Mouse (Mus musculus) lung, embryonic 14.5 days (tissue): ENCODE results near the gene Bik. TPM values are rescaled to one million over a fixed set of nuclear protein-coding genes. Genes with fewer than 3 reads are reported as not detected.
A peak's percentile ranks its signal among the peaks of the same experiment; 100 is the strongest.

Source experiments
- ATAC-seq: fragments of 200-750 bp; cut with Nextera tagmentation; 2 replicates; pipeline ENCODE4 v1.8.0; 2017; ENCODE audit warnings: mild to moderate bottlenecking, moderate TSS enrichment, moderate library complexity; ENCODE audit not compliant: insufficient read depth
- DNase-seq: peaks from one replicate; pipeline ENCODE4 v3.0.0-alpha.2; 2015
- H3K27ac ChIP-seq: fragments of 300-500 bp; sonication (generic); 2 replicates; pipeline ENCODE4 v1.5.1; 2014; ENCODE audit warnings: low read depth, mild to moderate bottlenecking, moderate library complexity
- H3K27me3 ChIP-seq: fragments of 300-500 bp; sonication (generic); 2 replicates; pipeline ENCODE4 v1.6.1; 2014; ENCODE audit warnings: low read length, control low read depth; ENCODE audit not compliant: insufficient read depth
- H3K36me3 ChIP-seq: fragments of 300-500 bp; sonication (generic); 2 replicates; pipeline ENCODE4 v1.6.1; 2014; ENCODE audit warnings: control low read depth; ENCODE audit not compliant: insufficient read depth
- H3K4me1 ChIP-seq: fragments of 300-500 bp; sonication (generic); 2 replicates; pipeline ENCODE4 v1.6.1; 2014; ENCODE audit warnings: antibody characterized with exemption, control low read depth; ENCODE audit not compliant: insufficient read depth
- H3K4me2 ChIP-seq: fragments of 300-500 bp; sonication (generic); 2 replicates; pipeline ENCODE4 v1.6.1; 2014; ENCODE audit warnings: mild to moderate bottlenecking
- H3K4me3 ChIP-seq: fragments of 300-500 bp; sonication (generic); 2 replicates; pipeline ENCODE4 v1.5.1; 2014; ENCODE audit warnings: low read depth, low read length
- H3K9ac ChIP-seq: fragments of 300-500 bp; sonication (generic); 2 replicates; pipeline ENCODE4 v1.6.1; 2014
- H3K9me3 ChIP-seq: fragments of 300-500 bp; sonication (generic); 2 replicates; pipeline ENCODE4 v1.6.1; 2016; ENCODE audit warnings: low read depth, low read length, control low read depth
- CTCF ChIP-seq: IDR thresholded peaks from 2 replicates; pipeline ENCODE4 v1.5.1; 2016; ENCODE audit warnings: antibody characterized with exemption, low read depth
- WGBS: fragments of 180-500 bp; shearing (Covaris S2); extraction: QIAGEN DNeasy Blood & Tissue Kit; methylation state at CpG from one replicate; pipeline ENCODE4 v1.1.7; 2014; 5-methylcytosine and 5-hydroxymethylcytosine counted together
- polyA plus RNA-seq: library from polyadenylated mRNA; unstranded; fragments of >200 nt; fragmentation: Nextera tagmentation; extraction: Ambion mirVana; gene quantifications from 2 replicates; pipeline ENCODE4 v1.2.1, GENCODE M21; 2014

The Bik gene
- polyA plus RNA-seq, 1 experiment from 2014 or later = 12.1 TPM

DNA sequence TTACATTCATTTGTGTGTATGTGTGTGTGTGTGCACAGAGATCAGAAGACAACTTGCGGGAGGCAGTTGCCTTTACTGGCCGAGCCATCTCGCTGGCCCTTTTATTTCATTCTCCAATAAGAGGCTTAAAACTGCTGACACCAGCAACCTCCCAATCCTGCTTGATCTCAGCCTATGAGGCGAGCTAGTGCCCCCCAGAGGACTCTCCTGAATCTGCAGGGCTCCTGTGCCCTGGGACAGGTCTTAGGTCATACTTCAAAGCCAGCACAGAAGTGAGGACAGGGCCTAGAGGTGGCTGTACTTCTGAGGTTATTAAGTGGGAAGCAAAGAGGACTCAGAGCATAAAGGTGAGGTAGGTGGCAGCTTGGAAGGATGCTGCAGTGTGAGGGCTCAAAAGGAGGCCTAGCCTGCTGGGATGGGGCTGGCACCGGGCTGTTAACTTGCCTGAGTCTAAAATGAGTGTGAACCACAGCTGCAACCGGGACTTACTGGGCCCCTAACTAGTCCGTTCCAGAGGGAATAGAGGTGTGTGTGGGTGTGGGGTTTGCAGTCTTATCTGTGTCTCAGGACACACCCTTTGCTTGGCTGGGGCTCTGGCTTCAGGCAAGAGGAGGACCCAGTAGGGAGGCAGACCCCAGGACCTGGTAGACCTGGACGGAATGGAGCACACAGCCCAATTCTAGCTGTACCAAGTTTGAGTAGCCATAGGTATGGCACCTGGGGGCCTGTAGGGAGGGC lies 56.9 kb downstream of the Bik start:
- peaks cover 95% of the 10 kb centered on the region for H3K36me3 ChIP-seq
- H3K27ac ChIP-seq = no peak overlapping the region
- DNase-seq (peak; percentile 53), ATAC-seq (no peak)
- 79% methylated on average over 8 of the region's 8 CpGs for WGBS
- no peak overlapping the region for H3K4me2 ChIP-seq
- no peaks in the 10 kb centered on the region for H3K4me1 ChIP-seq
- H3K9me3 ChIP-seq = no peaks in the 10 kb centered on the region
- no peaks in the 10 kb centered on the region for H3K27me3 ChIP-seq
- H3K4me3 ChIP-seq = no peak overlapping the region
- H3K9ac ChIP-seq = no peak overlapping the region
- peak; percentile 49 for TF ChIP-seq CTCF

DNA sequence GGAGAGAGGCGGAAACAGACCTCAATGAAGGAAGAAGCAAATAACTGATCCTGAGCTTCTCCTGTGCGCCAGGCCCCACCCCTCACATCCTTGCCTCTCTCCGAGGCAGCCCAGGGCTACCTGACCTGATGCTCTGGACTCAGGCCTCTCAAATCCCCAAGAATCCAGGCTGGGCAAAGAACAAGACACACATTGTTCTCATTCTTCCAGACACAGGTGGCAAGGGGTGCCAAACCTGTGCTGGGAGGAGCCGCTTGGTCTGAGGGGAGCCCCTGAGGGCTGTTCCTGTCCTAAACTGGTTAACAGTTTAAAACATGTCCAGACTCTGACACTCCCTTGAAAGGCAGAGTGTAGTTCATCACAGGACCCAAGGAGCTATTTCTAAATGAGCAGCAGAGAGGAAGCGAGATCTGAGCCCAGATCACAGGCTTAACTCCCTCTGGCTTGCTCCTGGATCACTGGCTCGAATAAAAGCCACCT lies 58.1 kb downstream of the Bik start:
- no peaks in the 10 kb centered on the region for H3K4me1 ChIP-seq
- TF ChIP-seq CTCF = no peak
- H3K4me3 ChIP-seq = no peak overlapping the region
- H3K36me3 ChIP-seq = peaks cover 84% of the 10 kb centered on the region
- ATAC-seq = no peak
- H3K27me3 ChIP-seq = no peaks in the 10 kb centered on the region
- no peaks in the 10 kb centered on the region for H3K9me3 ChIP-seq
- no peak overlapping the region for H3K4me2 ChIP-seq
- DNase-seq = no peak
- no peak overlapping the region for H3K27ac ChIP-seq
- WGBS = 84% methylated on average over 6 of the region's 6 CpGs
- no peak overlapping the region for H3K9ac ChIP-seq

DNA sequence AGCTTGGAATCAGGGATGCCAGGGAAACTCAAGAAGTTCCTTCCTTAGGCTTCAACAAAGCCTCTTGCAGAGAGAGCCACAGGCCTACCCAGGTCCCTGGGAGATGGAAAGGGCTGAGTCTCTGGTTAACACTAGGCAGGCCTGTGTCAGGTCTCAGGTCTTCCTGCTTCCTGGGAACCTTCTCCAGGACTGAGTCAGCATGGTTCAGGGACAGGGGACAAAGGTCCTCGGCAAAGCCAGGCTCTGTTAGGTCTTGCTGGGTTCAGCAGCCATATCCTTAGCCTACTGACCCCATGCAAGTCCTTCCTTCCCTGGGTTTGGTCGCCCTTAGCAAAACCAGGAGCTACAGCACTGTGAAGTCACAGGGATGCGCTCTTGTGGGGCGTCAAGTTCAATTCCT lies 64.2 kb downstream of the Bik start:
- no peak overlapping the region for H3K27ac ChIP-seq
- no peaks in the 10 kb centered on the region for H3K27me3 ChIP-seq
- H3K4me1 ChIP-seq = no peaks in the 10 kb centered on the region
- 90% methylated on average over 4 of the region's 4 CpGs for WGBS
- H3K9me3 ChIP-seq = no peaks in the 10 kb centered on the region
- no peak overlapping the region for H3K4me2 ChIP-seq
- TF ChIP-seq CTCF = no peak
- H3K9ac ChIP-seq = no peak overlapping the region
- no peak overlapping the region for H3K4me3 ChIP-seq
- ATAC-seq (no peak), DNase-seq (no peak)
- H3K36me3 ChIP-seq = peaks cover 27% of the 10 kb centered on the region

DNA sequence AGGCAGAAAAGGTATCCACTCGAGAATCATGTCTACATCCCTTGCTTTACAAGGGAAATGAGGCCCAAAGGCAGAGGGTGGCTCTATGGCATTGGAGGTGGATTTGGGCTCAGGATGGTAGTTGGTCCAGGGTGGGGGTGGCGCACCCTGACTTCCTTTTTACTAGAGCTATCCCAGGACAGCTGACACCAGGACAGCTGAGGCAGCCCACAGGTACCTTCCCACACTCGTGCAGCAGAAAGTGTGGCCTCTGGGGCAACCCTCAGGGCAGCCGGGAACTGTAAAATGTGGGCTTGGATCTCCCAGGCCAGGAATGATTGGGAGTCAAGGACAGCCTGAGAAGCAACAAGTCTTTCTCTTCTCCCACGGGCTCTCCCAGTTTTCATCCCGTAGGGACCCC lies 65.1 kb downstream of the Bik start:
- no peak for TF ChIP-seq CTCF
- Histone ChIP-seq H3K4me2 (no peak overlapping the region; the same call in 1 of the 2 replicates), H3K36me3 (peaks cover 18% of the 10 kb centered on the region), H3K4me3 (no peak overlapping the region), H3K27me3 (no peaks in the 10 kb centered on the region), H3K4me1 (no peaks in the 10 kb centered on the region), H3K27ac (no peak overlapping the region; the same call in 1 of the 2 replicates), H3K9ac (no peak overlapping the region), H3K9me3 (no peaks in the 10 kb centered on the region)
- ATAC-seq (no peak), DNase-seq (no peak)
- 77% methylated on average over 6 of the region's 6 CpGs for WGBS

DNA sequence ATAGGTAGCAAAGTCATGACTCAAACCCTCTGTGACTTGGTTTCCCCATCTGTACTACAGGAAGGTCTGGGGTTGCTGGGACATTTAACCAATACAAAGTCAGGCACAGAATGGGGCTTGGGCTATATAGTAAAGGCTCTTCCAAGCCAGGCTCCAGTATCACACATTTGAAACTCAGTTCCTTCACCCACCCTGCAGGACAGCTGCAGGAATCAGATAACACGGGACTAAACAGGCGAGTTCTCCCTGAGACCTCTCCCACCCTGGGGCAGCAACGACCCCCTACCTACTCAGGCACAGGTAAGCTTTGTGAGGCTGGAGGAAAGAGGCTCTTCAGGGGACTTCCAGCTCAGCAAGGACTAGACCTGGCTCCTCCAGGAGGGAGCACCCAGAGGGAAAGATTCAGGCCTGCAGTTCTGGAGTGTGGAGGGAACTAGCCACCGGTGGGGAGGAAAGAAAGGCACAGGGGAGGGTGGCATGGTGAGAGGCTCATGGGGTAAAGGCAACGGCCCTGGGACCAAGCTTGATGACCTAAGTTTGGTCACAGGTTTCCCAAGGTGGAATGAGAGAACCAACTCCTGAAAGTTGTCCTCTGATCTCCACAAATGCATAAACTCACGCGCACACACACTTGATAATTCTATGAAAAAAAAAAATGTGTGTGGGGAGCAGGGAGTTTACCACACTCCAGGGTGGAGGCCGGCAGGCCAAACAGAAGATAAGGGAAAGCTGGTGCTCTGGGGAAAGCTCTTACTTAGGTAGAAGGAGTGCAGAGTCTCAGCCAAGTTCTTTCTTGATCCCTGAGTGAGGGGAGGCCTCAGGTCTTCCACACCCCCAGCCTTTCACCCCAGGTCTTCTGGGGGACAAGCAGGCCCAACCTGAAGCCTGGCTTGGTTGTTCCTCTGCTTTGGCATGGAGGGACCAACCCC lies 65.9 kb downstream of the Bik start:
- ATAC-seq (no peak), DNase-seq (no peak)
- Histone ChIP-seq H3K27ac (peak overlapping the region; percentile 42; the same call in 1 of the 2 replicates), H3K27me3 (no peaks in the 10 kb centered on the region), H3K4me3 (peak overlapping the region; percentile 79; the same call in 1 of the 2 replicates), H3K9me3 (no peaks in the 10 kb centered on the region), H3K4me2 (peak overlapping the region; percentile 97), H3K9ac (peak overlapping the region; percentile 44), H3K4me1 (no peaks in the 10 kb centered on the region), H3K36me3 (peaks cover 10% of the 10 kb centered on the region)
- 54% methylated on average over 8 of the region's 8 CpGs for WGBS
- no peak for TF ChIP-seq CTCF

DNA sequence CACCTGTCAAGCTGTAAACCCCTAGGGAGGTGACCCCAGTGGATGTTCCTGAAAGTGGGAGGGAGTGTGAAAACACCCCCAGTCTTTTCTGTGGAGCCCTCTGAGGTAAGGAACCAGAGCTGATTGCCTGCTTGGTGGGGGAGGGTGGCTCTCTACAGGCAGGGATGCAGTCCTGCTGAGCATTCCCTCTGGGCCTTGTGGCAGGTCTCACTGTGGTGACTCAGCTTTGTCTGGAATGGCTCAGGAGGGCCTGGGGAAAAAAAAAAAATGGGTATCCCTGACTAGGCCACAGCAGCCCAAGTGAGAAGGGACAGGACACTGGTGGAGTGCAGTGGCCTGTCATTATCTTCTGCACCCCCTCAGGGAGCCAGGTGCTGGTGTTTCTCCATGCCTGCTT lies 66.5 kb downstream of the Bik start:
- H3K27me3 ChIP-seq = no peaks in the 10 kb centered on the region
- H3K4me3 ChIP-seq = peak overlapping the region; percentile 79
- H3K4me2 ChIP-seq = peak overlapping the region; percentile 97
- no peak overlapping the region; the same call in 1 of the 2 replicates for H3K27ac ChIP-seq
- H3K9ac ChIP-seq = peak overlapping the region; percentile 44
- TF ChIP-seq CTCF = no peak
- no peaks in the 10 kb centered on the region for H3K9me3 ChIP-seq
- no peak for DNase-seq
- no peak for ATAC-seq
- H3K4me1 ChIP-seq = no peaks in the 10 kb centered on the region
- H3K36me3 ChIP-seq = peaks cover 7% of the 10 kb centered on the region
